Mouse (Mus musculus): ENCODE data around the gene Cnfn.
A peak's percentile ranks its signal among the peaks of the same experiment; 100 is the strongest.
"Not testable (repeated sequence)": the region's sequence is repeated elsewhere in the genome, so short reads cannot be mapped to it uniquely, and the experiment has no call there.

Gene Cnfn

DNA sequence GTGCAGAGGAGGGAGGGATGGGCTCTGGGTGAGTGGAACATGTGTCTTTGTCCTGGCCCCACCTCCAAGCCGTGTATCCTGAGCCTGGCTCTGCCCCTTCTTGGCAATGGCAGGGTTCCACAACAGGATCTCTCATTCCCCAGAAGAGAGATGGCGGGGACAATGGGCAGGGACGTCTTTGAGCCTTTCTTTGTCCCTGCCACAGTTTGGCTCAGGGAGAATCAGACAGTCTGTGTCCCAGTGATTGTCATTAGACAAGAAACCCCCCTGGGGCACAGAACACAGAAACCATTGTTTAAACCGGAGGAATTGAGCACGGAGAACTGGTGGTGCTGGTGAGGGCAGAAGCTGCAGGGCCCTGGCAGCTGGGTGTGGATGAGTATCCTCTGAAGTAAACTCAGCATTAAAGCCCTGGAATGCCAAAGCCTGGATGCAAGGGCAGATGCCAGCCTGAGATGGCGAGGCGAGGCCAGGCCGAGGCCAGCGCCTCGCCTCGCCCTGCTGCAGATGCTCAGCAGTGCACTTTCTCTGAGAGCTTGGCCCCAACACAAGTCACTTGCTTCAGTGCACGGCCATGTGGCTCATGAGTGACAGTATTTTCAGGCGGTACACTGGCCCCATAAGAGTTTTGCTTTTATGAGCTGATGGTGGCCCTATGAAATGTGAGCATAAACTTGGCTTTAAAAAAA, 3.4 kb downstream of the Cnfn start:
- DNase-seq (ENCODE audit: low spot score) = no peak

DNA sequence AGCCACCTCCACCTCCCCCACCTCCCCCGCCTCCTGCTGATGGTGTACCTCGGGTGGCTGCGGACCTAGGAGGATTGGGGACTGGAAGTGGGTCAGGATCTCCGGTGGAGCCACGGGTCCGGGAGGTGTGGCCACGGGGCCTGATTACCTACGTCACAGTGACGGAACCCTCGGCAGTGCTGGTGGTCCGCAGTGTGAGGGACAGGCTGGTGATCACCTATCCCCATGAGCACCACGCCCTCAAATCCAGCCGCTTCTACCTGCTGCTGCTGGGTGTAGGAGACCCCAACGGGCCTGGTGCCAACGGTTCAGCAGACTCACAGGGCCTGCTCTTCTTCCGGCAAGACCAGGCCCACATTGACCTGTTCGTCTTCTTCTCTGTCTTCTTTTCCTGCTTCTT, 5.9 kb downstream of the Cnfn start:
- DNase-seq (ENCODE audit: low spot score) = no peak

DNA sequence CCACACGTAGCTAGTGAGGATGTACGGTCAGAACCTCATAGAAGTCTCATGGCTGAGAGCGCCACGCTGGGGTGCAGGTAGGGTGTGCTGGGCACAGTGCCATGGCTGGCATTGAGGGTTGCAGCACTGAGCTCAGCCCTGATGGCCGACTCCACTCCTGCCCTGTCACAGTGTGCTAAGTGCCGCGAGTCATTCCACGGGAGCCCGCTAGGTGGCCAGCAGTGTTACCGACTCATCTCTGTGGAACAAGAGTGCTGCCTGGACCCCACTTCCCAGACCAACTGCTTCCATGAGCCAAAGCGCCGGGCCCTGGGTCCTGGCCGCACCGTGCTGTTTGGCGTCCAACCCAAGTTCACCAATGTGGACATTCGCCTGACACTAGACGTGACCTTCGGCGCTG, 6.4 kb downstream of the Cnfn start:
- no peak for DNase-seq (ENCODE audit: low spot score)

DNA sequence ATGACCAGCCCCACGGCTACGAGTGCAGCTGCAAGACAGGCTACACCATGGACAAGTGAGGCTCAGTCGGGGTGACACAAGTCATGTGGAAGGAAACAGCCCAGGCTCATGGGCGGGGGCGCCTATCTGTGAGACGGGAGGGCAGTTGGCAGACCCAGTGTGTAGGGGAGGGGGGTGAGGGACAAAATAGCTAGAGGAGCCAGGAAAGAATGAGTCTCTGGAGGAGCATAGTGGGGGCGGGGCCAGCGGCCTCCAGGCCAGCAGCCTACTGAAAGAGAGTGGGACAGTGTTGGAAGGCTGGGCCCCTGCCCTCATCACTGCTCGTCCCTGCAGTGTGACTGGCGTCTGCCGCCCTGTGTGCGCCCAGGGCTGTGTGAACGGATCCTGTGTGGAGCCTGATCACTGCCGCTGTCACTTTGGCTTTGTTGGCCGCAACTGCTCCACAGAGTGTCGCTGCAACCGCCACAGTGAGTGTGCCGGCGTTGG, 10.8 kb downstream of the Cnfn start:
- no peak for DNase-seq (ENCODE audit: low spot score)

DNA sequence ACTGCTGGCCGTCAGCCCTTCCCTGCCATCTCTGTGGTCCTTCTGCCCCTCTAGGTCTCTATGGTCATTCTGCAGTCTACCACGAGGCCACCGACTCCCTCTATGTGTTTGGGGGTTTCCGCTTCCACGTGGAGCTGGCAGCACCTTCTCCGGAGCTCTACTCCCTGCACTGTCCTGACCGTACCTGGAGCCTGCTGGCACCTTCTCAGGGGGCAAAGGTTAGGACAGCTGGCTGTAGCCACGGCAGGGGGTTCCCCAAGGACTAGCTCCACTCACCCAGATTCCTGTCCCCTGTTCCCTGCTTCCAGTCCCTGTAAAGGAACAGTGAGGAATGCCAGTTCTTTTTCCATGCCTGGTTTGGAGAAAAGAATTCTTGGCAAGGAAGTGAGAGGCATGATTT, 20.7 kb downstream of the Cnfn start:
- DNase-seq (ENCODE audit: low spot score) = no peak

DNA sequence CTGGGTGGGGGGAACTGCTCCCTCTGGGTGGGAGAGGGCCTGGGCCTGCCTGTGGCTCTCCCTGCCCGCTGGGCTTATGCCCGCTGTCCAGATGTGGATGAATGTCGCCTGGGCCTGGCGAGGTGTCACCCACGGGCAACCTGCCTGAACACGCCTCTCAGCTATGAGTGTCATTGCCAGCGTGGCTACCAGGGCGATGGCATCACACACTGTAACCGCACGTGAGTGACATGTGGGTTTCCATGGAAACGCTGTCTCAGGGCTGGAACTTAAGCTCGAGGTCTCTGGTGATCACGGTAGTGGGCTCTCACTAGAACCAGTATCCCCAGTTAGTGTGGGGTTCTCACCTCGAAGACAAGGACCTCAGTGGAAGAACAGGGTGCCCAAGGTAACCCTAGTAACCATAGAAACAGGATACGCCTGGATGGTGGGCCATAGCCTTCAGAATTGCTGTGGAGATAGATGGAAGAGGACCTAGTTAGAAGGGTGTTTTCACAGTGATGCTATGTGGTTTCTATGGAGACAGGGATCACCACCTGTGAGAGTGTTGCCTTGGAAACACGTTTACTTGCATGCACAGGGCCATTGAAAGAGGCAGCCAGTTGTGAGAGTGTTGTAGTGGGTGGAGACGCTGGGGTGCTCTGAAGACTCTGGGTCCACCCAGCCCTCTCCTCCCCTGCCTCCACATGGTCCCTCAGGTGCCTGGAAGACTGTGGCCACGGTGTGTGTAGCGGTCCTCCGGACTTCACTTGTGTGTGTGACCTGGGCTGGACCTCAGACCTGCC, 28.3 kb downstream of the Cnfn start:
- no peak for DNase-seq (ENCODE audit: low spot score)

DNA sequence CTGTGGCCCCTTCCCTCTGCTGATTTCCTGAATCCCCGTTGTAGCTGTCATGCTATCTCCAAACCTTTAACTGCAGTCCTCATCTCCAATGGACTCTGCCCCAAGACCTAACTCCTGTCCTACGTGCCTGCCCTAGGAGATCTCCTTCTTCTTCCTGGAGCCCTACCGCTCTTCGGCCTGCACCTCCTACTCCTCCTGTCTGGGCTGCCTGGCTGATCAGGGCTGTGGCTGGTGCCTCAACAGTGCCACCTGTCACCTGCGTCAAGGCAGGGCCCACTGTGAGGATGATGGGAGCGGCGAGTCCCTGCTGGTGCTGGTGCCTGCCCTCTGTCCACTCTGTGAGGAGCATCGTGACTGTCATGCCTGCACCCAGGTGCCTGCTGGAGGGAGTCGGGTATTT, 30.2 kb downstream of the Cnfn start:
- no peak for DNase-seq (ENCODE audit: low spot score)

DNA sequence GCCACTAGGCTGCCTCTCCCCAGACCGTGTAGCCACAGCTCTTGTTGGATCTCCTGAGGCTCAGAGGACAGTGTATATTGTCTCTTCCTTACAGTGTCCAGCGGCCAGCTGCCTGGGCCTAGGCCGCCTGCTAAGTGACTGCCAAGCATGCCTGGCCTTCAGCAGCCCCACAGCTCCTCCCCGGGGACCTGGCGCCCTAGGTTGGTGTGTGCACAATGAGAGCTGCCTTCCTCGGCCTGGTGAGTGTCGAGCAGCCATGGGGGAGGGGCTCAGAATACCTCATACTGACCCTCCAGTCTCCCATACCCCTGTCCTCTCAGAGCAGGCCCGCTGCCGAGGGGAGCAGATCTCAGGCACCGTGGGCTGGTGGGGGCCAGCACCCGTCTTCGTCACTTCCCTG, 35.1 kb downstream of the Cnfn start:
- no peak for DNase-seq (ENCODE audit: low spot score)

DNA sequence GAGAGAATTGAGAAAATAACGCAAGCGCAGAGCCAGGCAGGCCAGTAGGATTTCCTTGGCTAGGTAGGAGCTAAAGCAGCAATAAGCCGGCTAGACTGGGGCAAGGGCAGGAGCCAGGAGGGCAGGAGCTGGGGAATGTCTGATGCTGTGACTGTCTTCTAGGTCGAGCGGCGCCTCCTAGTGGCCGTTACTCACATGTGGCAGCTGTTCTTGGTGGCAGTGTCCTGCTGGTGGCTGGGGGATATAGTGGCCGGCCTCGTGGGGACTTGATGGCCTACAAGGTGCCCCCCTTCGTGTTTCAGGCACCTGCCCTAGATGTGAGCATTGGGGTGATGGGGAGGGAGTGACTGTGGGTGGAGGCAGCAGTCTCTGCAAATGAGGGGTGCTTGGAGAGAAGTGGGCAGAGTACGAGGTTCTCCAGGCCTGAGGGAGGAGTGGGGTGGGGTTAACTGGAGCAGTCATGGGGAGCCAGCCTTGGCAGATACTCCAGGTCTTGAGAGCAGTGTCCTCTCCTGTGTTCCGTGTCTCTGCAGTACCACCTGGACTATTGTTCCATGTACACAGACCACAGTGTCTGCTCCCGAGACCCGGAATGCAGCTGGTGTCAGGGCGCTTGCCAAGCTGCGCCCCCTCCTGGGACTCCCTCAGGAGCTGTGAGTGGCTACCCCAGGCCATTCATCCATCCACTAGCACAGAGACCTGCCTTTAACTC, 35.8 kb downstream of the Cnfn start:
- DNase-seq (ENCODE audit: low spot score) = peak; percentile 75

DNA sequence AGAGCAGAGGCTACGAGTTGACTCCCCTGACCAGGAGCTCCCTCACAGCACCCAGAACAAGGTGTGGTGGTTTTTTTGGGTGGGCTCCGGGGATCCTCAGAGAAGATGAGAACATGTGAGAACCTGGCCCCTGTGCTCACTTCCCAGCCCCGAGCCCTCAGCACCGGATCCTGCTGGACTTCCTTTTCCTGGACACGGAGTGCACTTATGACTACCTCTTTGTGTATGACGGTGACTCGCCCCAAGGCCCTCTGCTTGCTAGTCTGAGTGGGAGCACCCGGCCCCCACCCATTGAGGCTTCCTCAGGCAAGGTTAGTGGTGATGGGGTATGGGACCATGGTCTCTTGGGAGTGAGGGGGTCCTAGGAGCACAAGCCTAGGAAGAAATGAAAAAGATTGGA, 43.3 kb downstream of the Cnfn start:
- DNase-seq (ENCODE audit: low spot score) = no peak

DNA sequence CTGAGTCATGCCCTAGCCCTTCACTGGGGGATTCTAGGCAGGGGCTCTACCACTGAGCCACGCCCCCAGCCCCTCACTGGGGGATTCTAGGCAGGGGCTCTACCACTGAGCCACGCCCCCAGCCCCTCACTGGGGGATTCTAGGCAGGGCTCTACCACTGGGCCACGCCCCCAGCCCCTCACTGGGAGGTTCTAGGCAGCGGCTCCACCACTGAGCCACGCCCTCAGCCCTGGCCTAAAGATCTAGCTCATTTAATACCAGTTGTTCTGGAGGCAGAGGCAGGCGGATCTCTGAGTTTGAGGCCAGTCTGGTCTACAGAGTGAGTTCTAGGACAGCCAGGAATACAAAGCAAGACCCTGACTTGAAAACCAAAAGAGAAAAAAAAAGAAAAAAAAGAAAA, 44.1 kb downstream of the Cnfn start:
- DNase-seq (ENCODE audit: low spot score) = not testable (repeated sequence)

DNA sequence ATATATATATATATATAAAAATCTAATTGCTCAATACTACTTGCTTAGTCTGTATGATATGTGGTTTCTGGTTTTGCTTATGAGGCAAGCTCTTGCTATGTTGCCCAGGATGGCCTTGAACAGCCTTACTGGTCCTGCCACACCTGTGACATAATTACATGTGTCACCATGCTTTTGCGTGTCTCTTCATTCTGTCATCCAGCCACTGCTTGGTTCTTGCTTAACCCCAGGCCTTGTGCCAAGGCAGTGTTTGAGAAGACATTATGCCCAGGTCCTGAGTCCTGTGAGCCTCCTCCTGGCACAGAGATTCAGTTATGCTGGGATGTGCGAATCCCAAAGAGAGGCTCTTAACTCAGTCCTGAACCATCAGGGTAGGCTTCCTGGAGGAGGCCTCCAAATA, 46.3 kb downstream of the Cnfn start:
- no peak for DNase-seq (ENCODE audit: low spot score)

DNA sequence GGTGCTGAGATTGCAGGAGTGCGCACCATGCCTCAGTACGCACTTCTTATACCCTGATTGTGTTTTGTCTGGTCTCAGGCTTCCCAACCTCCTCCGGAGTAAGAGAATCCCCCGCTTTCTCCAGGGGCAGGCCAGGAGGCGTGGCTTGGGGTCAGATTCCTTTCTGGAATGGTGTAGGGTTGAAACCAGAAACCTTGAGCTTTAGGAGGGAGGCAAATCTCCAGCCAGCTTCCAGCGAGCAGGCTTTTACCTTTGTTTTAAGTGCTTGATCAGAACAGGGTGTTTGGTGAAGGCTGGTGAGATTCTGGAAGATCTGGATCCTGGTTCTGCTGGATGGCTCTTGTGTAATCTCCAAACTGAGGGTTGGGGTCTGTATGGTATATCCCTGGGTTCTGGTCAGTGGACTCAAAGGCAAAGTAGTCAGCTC, 47.5 kb downstream of the Cnfn start:
- DNase-seq (ENCODE audit: low spot score) = no peak

Measured in lung, postnatal 25 days (tissue).